Mouse (Mus musculus): ENCODE measurements around the gene Ddr2. TPM values are rescaled to one million over a fixed set of nuclear protein-coding genes. Genes with fewer than 3 reads are reported as not detected.

The Ddr2 gene
- polyA plus RNA-seq, 1 experiment from 2014 or later: 1.4 TPM

DNA sequence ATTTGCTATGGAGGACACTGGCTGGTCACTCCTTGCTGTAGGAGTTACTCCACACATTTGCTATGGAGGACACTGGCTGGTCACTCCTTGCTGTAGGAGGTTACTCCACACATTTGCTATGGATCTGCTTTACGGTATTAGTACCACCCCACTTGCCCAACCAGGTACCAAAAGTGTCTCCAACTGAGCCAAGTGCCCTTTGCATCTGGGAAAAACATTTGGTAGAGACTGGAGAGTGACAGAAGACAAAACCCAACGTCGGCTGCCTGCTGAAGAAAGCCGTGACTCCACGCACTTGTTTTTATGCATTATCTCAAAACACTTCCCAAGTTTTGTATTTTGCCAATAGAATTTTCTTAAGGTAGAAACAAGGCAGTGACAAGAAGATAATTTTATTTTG, 31.1 kb upstream of the Ddr2 start:
- no peaks in the 10 kb centered on the region for H3K27me3 ChIP-seq (ENCODE audit: insufficient read depth, low read length)
- no peak overlapping the region for H3K9ac ChIP-seq (replicated peaks)
- H3K4me2 ChIP-seq (ENCODE audit: low read depth, low read length): no peak overlapping the region
- no peaks in the 10 kb centered on the region for H3K9me3 ChIP-seq (ENCODE audit: low read length)
- DNase-seq (no peak), ATAC-seq (no peak)
- 87% methylated on average over 5 of the region's 5 CpGs for WGBS (ENCODE audit: insufficient replicate concordance)
- no peak overlapping the region for H3K4me3 ChIP-seq (ENCODE audit: low read depth, low read length)
- H3K36me3 ChIP-seq (replicated peaks; ENCODE audit: insufficient read depth, low read length): peaks cover 13% of the 10 kb centered on the region
- H3K27ac ChIP-seq (ENCODE audit: low read depth): no peak overlapping the region
- TF ChIP-seq CTCF (IDR thresholded peaks at IDR 0.05; ENCODE audit: low read depth) (no peak), EP300 (IDR thresholded peaks at IDR 0.05; ENCODE audit: low read depth) (no peak)
- H3K4me1 ChIP-seq (ENCODE audit: insufficient read depth): no peaks in the 10 kb centered on the region

- H3K4me3 ChIP-seq (ENCODE audit: low read depth, low read length): no peak overlapping the region
- 13% methylated on average over 7 of the region's 7 CpGs for WGBS (ENCODE audit: insufficient replicate concordance)
- H3K4me2 ChIP-seq (ENCODE audit: low read depth, low read length): no peak overlapping the region
- peaks cover 6% of the 10 kb centered on the region; the same call in 1 of the 2 replicates for H3K36me3 ChIP-seq (replicated peaks; ENCODE audit: insufficient read depth, low read length)
- DNase-seq (peak; percentile 60), ATAC-seq (peak; percentile 56)
- H3K27ac ChIP-seq (ENCODE audit: low read depth): no peak overlapping the region
- no peaks in the 10 kb centered on the region for H3K4me1 ChIP-seq (ENCODE audit: insufficient read depth)
- no peaks in the 10 kb centered on the region for H3K27me3 ChIP-seq (ENCODE audit: insufficient read depth, low read length)
- TF ChIP-seq CTCF (IDR thresholded peaks at IDR 0.05; ENCODE audit: low read depth) (peak; percentile 84), EP300 (IDR thresholded peaks at IDR 0.05; ENCODE audit: low read depth) (no peak)
- no peaks in the 10 kb centered on the region for H3K9me3 ChIP-seq (ENCODE audit: low read length)
- no peak overlapping the region for H3K9ac ChIP-seq (replicated peaks)
These were observed 25.9 kb upstream of the Ddr2 start for GRCm38 (mm10) chr1:170136351-170137009.

- Histone ChIP-seq H3K4me1 (ENCODE audit: insufficient read depth) (no peaks in the 10 kb centered on the region), H3K4me2 (ENCODE audit: low read depth, low read length) (no peak overlapping the region), H3K36me3 (replicated peaks; ENCODE audit: insufficient read depth, low read length) (no peaks in the 10 kb centered on the region), H3K27ac (ENCODE audit: low read depth) (no peak overlapping the region), H3K9ac (replicated peaks) (no peak overlapping the region), H3K4me3 (ENCODE audit: low read depth, low read length) (no peak overlapping the region), H3K27me3 (ENCODE audit: insufficient read depth, low read length) (no peaks in the 10 kb centered on the region), H3K9me3 (ENCODE audit: low read length) (no peaks in the 10 kb centered on the region)
- no peak for ATAC-seq
- DNase-seq: no peak
- 76% methylated on average over 8 of the region's 8 CpGs for WGBS (ENCODE audit: insufficient replicate concordance)
- TF ChIP-seq EP300 (IDR thresholded peaks at IDR 0.05; ENCODE audit: low read depth) (no peak), CTCF (IDR thresholded peaks at IDR 0.05; ENCODE audit: low read depth) (no peak)
These were observed 23.7 kb upstream of the Ddr2 start for GRCm38 (mm10) chr1:170134264-170134663.

DNA sequence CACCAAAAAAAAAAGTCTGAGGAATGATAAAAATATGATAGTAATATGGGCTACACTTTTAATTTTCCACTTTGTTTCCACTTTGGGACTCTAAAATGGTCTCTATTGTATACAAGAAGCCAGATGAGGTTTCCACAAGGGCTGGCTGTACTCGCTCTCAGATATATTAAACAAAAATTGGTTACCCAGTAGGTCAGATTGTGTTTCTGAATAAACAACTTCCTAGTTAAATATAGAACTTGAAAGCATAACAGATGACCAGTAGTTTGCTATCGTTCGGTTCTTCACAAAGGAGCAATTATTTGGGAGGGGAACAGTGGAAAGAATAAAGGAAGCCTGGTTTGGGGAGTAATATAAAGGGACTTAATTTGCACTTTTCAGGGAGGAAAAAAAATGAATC, 20.4 kb upstream of the Ddr2 start:
- Histone ChIP-seq H3K27me3 (ENCODE audit: insufficient read depth, low read length) (no peaks in the 10 kb centered on the region), H3K9me3 (ENCODE audit: low read length) (no peaks in the 10 kb centered on the region), H3K4me1 (ENCODE audit: insufficient read depth) (no peaks in the 10 kb centered on the region), H3K4me3 (ENCODE audit: low read depth, low read length) (no peak overlapping the region), H3K36me3 (replicated peaks; ENCODE audit: insufficient read depth, low read length) (no peaks in the 10 kb centered on the region), H3K27ac (ENCODE audit: low read depth) (no peak overlapping the region), H3K9ac (replicated peaks) (no peak overlapping the region), H3K4me2 (ENCODE audit: low read depth, low read length) (no peak overlapping the region)
- TF ChIP-seq CTCF (IDR thresholded peaks at IDR 0.05; ENCODE audit: low read depth) (no peak), EP300 (IDR thresholded peaks at IDR 0.05; ENCODE audit: low read depth) (no peak)
- DNase-seq (no peak), ATAC-seq (no peak)
- 71% methylated on average over 3 of the region's 3 CpGs for WGBS (ENCODE audit: insufficient replicate concordance)

- TF ChIP-seq EP300 (IDR thresholded peaks at IDR 0.05; ENCODE audit: low read depth): no peak
- no peak for TF ChIP-seq CTCF (IDR thresholded peaks at IDR 0.05; ENCODE audit: low read depth)
- 69% methylated on average over 2 of the region's 2 CpGs for WGBS (ENCODE audit: insufficient replicate concordance)
- H3K27me3 ChIP-seq (ENCODE audit: insufficient read depth, low read length): no peaks in the 10 kb centered on the region
- H3K9me3 ChIP-seq (ENCODE audit: low read length): no peaks in the 10 kb centered on the region
- DNase-seq (no peak), ATAC-seq (no peak)
- no peak overlapping the region for H3K4me3 ChIP-seq (ENCODE audit: low read depth, low read length)
- H3K36me3 ChIP-seq (replicated peaks; ENCODE audit: insufficient read depth, low read length): no peaks in the 10 kb centered on the region
- H3K4me2 ChIP-seq (ENCODE audit: low read depth, low read length): no peak overlapping the region
- no peaks in the 10 kb centered on the region for H3K4me1 ChIP-seq (ENCODE audit: insufficient read depth)
- H3K9ac ChIP-seq (replicated peaks): no peak overlapping the region
- no peak overlapping the region for H3K27ac ChIP-seq (ENCODE audit: low read depth)
These were observed 14.1 kb upstream of the Ddr2 start for GRCm38 (mm10) chr1:170124644-170125043.

- ATAC-seq (no peak), DNase-seq (no peak)
- Histone ChIP-seq H3K4me1 (ENCODE audit: insufficient read depth) (no peaks in the 10 kb centered on the region), H3K36me3 (replicated peaks; ENCODE audit: insufficient read depth, low read length) (no peaks in the 10 kb centered on the region), H3K27me3 (ENCODE audit: insufficient read depth, low read length) (no peaks in the 10 kb centered on the region), H3K27ac (ENCODE audit: low read depth) (no peak overlapping the region), H3K9ac (replicated peaks) (no peak overlapping the region), H3K9me3 (ENCODE audit: low read length) (no peaks in the 10 kb centered on the region), H3K4me2 (ENCODE audit: low read depth, low read length) (no peak overlapping the region), H3K4me3 (ENCODE audit: low read depth, low read length) (no peak overlapping the region)
- TF ChIP-seq CTCF (IDR thresholded peaks at IDR 0.05; ENCODE audit: low read depth) (no peak), EP300 (IDR thresholded peaks at IDR 0.05; ENCODE audit: low read depth) (no peak)
- WGBS (ENCODE audit: insufficient replicate concordance): 77% methylated on average over 6 of the region's 6 CpGs
These were observed 3.1 kb upstream of the Ddr2 start for GRCm38 (mm10) chr1:170113616-170114015.

All from liver, postnatal 0 days (tissue).